Mouse (Mus musculus): ENCODE results near the gene Ndufs1. TPM values are rescaled to one million over a fixed set of nuclear protein-coding genes. Genes with fewer than 3 reads are reported as not detected.

Ndufs1 gene
- total RNA-seq, 2 experiments from 2014 or later = 143 TPM

DNA sequence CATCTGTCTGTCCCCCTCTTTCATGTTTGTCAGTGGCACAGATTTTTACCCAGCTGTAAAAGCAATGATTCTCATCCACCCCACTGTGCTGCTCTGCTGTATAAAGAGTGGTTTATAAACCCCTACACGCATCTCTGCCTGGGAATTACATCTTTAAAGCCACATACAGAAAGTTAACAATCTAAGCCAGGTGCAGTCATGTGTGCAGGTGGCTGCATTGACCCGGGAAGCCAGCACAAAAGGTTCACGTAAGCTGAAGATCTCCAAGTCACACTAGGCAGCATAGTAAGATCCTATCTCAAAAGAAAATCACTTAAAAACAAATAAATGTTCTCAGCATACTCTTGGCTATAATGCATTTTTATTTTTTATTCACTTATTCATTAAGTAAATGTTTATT is 47.4 kb downstream of the Ndufs1 start:
- intact Hi-C loops (cut with DNase I) = no loop called here
- DNase-seq (ENCODE audit: extremely low spot score in 1 of 2, low spot score in 2 of 2) = no peak

DNA sequence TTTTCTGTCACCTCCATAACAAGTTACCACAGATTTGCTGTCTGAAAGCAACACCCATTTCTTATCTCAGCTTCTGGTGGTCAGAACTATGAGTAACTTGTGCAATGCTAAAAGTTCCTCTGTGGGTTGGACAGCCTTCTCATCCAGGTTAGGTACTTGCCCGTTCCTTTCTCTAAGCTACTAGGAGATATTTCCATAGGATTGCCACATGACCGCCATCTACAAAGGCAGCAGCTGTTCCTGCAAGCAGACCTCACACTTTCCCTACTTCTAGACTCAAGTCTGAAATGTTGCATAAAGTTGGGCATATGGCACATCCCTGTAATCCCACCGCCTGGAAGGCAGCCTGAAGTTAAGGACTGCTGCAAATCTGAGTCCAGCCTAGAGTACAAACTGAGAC is 50.4 kb downstream of the Ndufs1 start:
- no peak for DNase-seq (ENCODE audit: extremely low spot score in 1 of 2, low spot score in 2 of 2)
- intact Hi-C loops (cut with DNase I) = no loop called here

DNA sequence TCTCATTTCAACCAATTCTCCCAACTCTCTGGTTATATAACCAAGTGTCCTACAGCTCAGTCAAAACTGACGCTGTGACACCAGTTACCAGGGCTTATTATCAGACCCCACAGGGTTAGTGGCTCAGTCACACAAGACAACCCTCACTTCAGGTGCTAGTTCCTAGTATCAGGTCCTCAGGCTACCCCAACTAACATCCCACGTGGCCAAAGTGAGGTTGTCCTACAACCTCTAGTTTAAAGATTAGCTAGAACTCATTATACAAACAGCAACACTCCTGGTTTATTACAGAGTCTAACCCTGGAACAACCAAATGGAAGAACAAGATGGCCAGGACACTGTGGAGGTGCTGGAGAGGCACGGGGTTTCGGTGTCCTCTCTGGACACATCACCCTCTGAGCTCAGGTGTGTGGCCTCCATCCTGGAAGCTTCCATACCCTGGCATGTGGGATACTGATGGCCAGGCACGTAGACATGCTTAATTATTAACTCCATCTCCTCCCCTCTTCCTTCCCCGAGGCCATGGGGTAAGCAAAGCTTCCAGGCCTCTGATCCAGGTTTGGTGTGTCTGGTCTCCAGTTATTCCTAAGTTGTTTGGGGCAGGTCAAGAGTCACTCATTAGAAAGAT is 52.7 kb downstream of the Ndufs1 start:
- DNase-seq (ENCODE audit: extremely low spot score in 1 of 2, low spot score in 2 of 2) = no peak
- intact Hi-C loops (cut with DNase I) = no loop called here

DNA sequence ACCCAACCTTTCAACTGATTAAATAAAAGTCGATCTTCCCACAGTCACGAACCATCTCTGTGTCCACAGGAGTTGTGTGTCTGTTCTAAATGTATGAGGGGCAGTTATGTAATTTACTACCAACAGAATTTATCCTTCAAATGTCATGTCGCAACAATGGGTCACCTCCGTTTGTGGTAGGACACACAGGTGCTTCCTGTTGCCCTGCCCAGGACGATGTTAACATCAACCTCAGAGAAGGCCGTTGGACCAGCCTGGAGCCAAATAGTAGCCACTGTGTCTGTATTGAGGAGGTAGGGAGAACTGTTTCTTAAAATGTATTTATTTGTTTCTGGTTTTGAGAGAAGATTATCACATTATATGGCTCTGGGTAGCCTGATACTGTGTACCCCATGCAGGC is 54.6 kb downstream of the Ndufs1 start:
- DNase-seq (ENCODE audit: extremely low spot score in 1 of 2, low spot score in 2 of 2) = no peak
- intact Hi-C loops (cut with DNase I) = no loop called here

DNA sequence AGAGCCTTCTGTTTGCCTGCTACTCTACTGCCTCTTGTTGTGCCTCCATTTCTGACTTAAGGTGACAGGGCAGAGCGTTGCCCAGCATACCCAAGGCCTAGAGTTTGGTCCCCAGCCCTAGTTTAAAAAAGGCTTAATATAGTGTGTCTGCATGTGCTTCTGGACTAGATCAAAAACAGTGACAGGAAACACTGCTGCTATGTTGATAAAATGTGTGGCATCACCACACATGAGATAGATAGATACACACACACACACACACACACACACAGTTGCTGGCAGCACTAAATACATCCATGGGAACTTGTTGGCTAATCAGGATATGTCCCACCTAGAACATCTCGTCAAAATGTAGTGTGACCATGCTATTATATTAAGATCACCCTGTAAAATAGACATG is 56.3 kb downstream of the Ndufs1 start:
- intact Hi-C loops (cut with DNase I) = no loop called here
- DNase-seq (ENCODE audit: extremely low spot score in 1 of 2, low spot score in 2 of 2) = no peak

DNA sequence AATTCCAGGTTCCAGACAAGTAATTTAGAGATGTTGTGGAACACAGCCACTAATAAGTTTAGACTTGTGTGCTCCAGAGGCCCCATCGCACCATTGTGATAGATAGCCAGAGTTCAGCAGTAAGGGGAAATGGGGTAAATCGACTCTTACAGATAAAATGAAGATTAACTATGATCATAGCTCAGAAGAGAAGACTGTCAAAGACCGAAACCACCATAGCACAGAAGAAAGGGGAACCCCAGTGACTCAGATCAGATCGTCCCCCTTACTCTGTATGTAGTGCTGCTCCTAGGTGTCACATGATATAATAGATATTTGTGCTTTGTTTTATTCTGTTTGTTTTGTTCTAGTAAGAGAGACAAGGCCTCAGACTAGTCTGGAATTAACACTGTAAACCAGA is 57.0 kb downstream of the Ndufs1 start:
- intact Hi-C loops (cut with DNase I) = no loop called here
- no peak for DNase-seq (ENCODE audit: extremely low spot score in 1 of 2, low spot score in 2 of 2)

DNA sequence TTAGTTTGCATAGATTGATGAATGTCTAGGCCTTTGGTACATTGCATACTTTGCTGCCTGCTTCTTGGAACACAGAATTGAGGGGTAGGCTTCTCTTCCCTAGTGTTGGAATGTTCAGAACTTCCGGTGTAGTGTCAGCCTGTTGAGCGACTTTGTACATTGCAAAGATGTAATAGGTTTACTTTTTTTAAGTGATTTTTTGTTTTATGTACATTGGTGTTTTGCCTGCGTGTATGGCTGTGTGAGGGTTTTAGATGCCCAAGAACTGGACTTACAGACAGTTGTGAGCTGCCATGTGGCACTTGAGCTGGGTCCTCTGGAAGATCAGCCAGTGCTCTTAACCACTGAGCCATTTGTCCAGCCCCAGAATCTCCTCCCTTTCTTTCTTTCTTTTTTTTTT is 61.1 kb downstream of the Ndufs1 start:
- DNase-seq (ENCODE audit: extremely low spot score in 1 of 2, low spot score in 2 of 2) = no peak
- intact Hi-C loops (cut with DNase I) = no loop called here

DNA sequence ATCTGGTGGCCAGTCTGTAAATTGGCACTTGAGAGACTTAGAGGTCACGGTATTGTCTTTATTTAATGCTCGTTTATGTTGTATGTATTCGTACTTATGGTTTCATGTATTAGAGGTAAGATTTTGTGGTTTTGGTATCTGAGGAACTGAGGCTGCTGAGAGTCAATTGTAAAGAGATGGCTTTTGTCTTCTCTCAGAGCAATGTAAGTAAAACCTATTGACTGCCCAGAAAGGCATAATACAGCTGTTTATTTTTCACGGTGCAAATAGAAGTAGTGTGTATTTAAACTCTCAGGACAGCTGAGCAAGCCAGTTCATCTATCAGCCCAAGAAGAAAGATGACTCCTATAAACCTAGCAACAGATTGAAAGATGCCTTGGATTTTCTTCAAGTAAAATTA is 61.5 kb downstream of the Ndufs1 start:
- intact Hi-C loops (cut with DNase I) = no loop called here
- no peak for DNase-seq (ENCODE audit: extremely low spot score in 1 of 2, low spot score in 2 of 2)

DNA sequence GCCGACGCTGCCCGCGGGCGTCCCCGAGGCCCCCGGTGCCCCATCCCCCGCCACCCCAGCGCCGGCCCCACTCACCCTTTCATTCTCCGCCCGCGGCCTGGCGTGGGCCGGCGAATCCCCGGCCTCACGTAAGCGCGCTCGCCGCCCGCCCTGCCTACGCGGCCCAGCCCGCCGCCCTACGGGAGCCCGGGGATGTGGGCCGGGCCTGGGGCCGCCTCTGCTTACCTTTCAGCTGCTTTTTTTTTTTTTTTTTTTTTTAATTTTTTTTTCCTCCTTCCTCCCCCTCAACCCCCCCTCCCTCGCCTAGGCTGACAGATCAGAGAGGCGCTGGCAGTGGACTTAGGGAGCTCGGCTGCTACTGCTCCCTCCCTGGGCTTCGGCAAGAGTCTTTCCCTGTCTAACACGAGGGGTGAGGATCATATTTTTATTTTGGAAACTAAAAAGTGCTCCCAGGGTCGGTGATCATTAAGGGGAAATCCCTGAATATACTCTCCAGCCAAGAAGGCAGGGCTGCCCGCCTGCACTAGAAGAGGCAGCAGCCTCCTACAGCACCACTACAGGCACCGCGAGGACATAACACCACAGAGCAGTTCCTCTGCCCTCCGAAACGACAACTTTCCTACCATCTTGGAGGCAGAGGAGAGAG is 62.4 kb downstream of the Ndufs1 start, which contains the start of gene Ino80d:
Ino80d (minus strand) TSS at position 532 of the 646 bp plus-strand sequence.
- intact Hi-C loops (cut with DNase I) = no loop called here
- DNase-seq (ENCODE audit: extremely low spot score in 1 of 2, low spot score in 2 of 2) = peak; percentile 70 to 85

DNA sequence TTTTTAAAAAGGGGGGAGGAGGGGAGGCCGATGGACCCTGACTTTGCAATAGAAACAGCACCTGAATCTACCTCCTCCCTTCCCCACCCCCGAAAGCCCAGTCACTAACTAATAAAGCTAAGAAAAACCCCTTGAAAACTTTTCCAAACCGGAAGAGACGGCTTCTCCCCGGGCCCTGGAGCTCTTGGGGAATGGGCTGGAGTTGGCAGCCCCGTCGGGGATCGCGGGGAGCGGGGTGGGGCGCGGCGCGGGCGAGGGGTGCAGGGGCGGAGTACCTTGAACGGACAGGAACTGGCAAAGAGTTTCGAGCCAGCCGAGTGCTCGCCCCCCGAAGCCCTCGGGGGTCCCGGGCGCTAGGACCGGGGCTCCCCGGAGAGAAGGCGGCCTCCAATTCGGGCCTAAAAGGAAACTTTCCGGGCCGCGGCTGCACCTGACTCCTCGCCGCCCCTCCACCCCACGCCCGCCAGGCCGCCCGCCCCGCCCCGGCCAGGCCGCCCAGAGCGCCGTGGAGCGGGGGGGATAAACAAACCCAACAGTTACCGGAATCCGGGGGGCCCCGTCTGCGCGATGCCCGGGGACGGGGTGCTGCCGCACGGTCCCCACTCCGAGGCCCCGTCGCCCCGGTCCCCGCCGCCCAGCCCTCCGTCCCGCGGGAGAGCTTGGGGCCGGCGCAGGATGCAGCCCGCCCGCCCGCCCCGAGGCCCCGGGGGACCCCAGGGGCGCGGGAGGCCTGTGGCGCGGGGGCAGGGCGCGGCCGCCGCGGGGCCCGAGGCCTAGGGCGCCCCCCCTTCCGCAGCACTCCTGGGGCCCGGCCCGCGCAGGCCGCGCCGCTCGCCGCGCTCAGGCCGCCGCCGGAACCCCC is 63.1 kb downstream of the Ndufs1 start:
- intact Hi-C loops (cut with DNase I) = no loop called here
- peak; percentile 20 to 69 for DNase-seq (ENCODE audit: extremely low spot score in 1 of 2, low spot score in 2 of 2)

DNA sequence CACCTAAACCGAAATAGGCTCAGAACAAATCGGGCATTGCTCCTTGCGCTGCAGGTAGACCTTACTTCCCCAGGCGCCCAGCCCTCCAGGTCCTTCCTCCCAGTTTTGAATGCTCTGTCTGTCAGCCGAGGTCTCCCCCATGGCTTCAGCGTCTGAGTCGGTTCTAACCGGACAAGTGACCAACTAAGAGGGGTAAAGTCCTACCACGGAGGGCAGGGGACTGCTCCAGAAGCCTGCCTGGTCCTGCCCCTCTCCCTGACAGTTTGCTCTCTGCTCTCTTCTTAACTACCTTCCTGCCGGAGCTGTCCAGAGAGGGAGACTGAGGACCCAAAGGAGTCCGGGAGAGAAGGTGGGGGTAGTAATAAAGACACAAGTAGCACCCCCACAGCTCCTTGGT is 63.8 kb downstream of the Ndufs1 start:
- peak in 1 of 2 experiments; percentile 31 for DNase-seq (ENCODE audit: extremely low spot score in 1 of 2, low spot score in 2 of 2)
- intact Hi-C loops (cut with DNase I) = no loop called here

DNA sequence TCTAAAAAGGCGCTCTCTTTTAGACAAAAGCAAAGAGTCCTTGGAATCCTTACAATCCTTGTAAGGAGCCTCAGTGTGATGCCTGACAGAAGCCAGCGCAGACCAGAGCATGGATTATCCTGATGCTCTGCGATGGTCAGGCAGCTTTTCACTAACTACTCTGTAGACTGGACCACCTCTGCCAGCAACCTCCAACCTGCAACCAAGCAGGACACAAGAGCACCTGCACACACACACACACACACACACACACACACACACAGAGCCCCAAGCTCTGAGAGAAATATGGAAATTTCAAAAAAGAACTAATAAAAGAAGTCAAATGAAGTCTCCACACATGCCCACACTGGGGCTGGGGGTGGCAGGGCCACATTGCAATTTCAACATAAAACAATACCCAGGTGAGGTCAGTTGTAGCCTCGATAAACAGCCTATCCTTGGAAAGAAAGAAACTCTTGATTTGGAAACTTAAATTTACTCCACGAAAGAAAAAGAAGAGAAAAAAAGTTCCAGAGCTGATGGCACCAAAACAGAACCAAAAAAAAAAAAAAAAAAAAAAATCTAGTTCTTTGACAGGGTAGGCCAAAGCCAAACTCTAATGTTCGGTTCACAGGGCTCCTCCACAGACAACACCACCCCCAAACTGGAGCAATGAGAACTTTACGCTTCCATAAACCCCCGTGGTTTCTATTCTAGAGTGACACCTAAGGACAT is 64.3 kb downstream of the Ndufs1 start:
- intact Hi-C loops (cut with DNase I) = no loop called here
- no peak for DNase-seq (ENCODE audit: extremely low spot score in 1 of 2, low spot score in 2 of 2)

DNA sequence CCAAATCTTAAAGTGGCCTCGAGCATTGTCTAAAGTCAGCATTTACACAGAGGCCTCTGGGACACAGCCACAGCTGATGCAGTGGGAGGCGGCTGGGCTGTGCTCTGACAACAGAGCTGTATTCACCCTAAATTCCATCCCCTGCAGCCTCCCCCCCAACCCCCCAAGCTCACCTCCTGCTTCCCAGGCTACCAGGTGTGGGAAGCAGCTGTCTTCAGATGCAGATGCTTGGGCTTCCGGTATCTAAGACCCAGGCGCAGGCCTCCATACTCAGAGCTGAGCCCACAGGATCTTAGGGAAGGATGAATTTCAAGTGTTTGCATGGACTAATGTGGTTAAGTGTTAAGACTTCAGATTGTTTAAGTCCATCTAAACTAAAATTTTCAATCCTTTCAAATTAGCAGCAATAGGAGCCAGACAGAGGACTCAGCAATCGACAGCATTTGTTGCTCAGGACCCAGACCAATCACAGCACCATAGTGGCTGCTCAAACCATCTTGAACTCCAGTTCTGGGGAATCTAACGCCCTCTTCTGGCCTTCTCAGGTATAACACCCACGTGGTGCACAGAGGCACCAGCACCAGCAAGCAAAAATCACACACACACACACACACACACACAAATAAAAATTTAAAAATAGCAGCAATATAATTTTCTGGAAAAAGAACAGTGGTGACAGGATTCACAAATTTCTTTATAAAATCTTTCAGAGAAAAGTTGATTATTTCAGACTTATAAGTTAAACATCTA is 65.9 kb downstream of the Ndufs1 start:
- peak in 1 of 2 experiments; percentile 59 for DNase-seq (ENCODE audit: extremely low spot score in 1 of 2, low spot score in 2 of 2)
- intact Hi-C loops (cut with DNase I) = no loop called here

DNA sequence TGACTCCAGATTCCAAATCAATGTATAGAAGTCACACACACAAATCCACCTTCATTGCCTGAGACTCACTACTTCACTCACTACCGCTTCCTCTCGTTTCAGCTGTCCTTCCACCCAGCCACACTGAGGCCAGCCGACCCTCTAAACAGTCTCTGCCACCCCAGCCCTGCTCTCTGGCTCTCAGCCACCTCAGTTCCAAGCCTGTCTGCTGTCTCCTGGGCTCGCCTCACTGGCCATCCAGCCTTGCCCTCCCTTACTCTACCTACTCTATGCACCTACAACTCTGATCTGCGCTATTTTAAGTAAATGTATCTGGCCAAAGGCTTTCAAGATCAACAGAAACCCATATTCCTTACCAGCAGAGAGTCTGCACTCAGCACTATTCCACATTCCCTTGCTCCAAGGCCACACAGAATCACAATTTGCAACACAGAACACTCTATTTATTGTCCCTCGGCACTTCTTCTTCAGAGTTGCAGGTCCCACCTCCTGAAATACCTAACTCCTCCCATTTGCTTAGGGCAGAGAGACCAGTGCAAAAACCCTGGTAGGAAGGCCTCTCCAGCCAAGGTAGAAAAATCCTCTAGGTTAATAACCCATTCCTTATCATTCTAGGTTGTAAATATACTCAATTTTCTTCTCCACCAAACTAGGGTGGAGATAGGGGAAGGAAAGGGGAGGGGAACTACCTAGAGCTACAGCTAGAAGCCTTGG is 68.9 kb downstream of the Ndufs1 start:
- intact Hi-C loops (cut with DNase I) = no loop called here
- no peak for DNase-seq (ENCODE audit: extremely low spot score in 1 of 2, low spot score in 2 of 2)

DNA sequence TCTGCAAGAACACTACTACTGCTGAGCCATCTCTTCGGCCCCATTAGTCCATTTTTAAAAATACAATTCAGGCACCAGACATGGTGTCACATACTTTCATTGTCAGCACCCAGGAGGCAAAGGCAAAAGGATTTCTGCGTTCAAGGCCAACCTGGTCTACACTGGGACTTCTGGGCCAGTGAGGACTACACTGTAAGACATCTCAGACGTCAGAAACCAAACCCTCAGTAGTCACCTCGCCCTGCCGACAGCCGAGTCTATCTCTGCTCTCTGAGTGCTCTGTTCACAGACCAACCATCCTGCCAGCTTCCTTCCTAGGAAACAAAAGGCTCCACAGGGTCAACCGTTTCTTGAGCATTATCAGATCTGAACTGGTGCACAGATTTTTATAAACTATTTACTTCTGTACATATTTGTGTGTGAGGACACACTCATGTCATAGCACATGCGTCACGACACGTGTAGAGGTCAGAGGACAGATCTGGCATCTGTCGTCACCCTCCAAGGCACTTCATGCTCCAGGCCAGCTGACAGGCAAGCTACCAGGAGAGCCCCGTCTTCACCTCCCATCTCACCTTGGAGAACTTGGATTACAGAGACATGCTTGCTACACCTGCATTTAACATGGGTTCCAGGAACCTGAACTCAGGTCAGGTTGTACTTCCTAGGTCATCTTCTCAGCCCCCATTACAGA is 73.7 kb downstream of the Ndufs1 start:
- intact Hi-C loops (cut with DNase I) = no loop called here
- no peak for DNase-seq (ENCODE audit: extremely low spot score in 1 of 2, low spot score in 2 of 2)

DNA sequence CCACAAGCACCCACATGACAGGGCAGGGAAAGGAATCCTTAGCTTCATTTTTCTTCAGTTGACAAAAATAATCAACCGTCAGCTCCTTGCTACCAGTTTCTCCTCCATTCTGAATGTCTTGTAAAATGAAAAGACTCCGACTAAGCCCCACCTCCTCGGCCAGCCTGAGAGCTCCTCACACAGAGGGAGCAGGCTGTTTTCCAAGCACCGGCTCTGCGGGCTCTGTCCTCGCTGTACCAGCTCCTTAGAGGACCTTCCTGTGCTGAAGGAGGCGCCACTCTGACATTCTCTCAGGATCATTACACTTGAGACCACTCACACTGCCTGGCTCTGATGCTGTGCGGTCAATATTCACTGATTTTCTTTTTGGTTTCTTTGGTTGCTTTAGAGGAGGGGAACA is 76.4 kb downstream of the Ndufs1 start:
- intact Hi-C loops (cut with DNase I) = no loop called here
- DNase-seq (ENCODE audit: extremely low spot score in 1 of 2, low spot score in 2 of 2) = no peak

DNA sequence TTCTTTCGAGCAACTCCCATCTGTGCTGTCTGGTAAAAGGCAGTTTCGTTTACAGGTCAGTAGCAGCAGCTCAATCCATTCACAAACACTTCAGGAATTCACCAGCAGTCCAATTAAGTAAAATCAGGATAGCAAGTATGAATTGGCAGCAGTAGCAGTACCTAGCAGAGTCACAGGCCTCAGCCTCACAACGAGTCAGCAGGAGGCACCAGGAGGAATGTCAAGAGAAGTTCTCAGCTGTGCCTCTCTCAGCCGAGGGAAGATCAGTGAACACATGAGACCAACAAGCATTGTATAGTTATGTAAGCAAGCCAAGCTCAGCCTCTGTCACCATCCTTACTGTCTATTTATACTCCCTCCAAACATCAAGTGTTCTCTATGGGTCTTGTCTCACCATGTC is 77.8 kb downstream of the Ndufs1 start:
- intact Hi-C loops (cut with DNase I) = no loop called here
- no peak for DNase-seq (ENCODE audit: extremely low spot score in 1 of 2, low spot score in 2 of 2)

DNA sequence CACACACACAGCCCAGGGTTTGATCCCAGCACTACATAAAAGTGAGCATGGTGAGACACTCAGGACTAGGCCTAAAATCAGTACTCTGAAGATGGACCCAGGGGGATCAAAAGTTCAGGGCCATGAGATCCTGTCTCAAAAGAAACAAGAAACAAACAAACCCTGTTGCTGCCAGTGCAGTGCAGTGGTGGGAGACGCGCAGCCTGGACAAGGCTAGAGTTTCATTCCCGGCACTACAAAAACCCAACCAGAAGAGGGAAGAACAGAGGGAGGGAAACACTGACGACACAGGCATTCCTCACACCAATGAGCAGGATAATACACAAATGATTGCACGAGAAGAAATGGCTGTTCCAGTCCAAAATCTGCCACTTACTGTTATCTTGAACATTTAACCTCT is 80.6 kb downstream of the Ndufs1 start:
- DNase-seq (ENCODE audit: extremely low spot score in 1 of 2, low spot score in 2 of 2) = no peak

More for the DNA sequence above, 80.6 kb downstream of the Ndufs1 start:
- intact Hi-C loops (cut with DNase I) = no loop called here
